Comparison of ENCODE assay signal across 17 mouse cellular contexts in genomic region chr10:83383863-83384262, GRCm38 (mm10). TPM values are rescaled to one million over a fixed set of nuclear protein-coding genes. Genes with fewer than 3 reads are reported as not detected.
DNase-seq lines count a peak whose midpoint lies in the region; ATAC-seq and TF ChIP-seq lines count a peak whose summit lies in the region.
"Had no signal": no experiment of that assay in that cellular context is flagged by ENCODE, and none has a peak within 500 bp of the region (broad histone marks: within the 10 kb centered on the region; RNA-seq: fewer than 3 reads in every experiment).

No protein-coding gene starts in this region.

- no peak for TF ChIP-seq RAD21 in CH12.LX (IDR thresholded peaks at IDR 0.05; ENCODE audit: low read depth, low read length)

- TF ChIP-seq POLR2A in CH12.LX (IDR thresholded peaks at IDR 0.05; ENCODE audit: low read depth, low read length): peak; percentile 46; the same call in 1 of the 2 replicates
- TF ChIP-seq POLR2A in bone marrow, adult 2 months (IDR thresholded peaks at IDR 0.05; ENCODE audit: borderline replicate concordance, control insufficient read depth, low read depth, low read length): 0 out of 2 replicates have a peak, but pooled peaks have one; percentile 23

- no peaks in the 10 kb centered on the region for H3K27me3 ChIP-seq in hindbrain, embryonic 15.5 days
- H3K27me3 ChIP-seq in hindbrain, postnatal 0 days (ENCODE audit: insufficient read depth, low read length): no peaks in the 10 kb centered on the region
- H3K27me3 ChIP-seq in CH12.LX (replicated peaks): no peaks in the 10 kb centered on the region
- no peaks in the 10 kb centered on the region for H3K27me3 ChIP-seq in liver, embryonic 15.5 days
- H3K27me3 ChIP-seq: limb, embryonic 15.5 days had no signal

- H3K4me3 ChIP-seq in hindbrain, embryonic 15.5 days: no peak overlapping the region
- no peak overlapping the region for H3K4me3 ChIP-seq in hindbrain, postnatal 0 days (ENCODE audit: low read length)
- H3K4me3 ChIP-seq in CH12.LX (replicated peaks in 1 of 3; ENCODE audit: low read depth in 2 of 3, low read length in 2 of 3, poor library complexity in 1 of 3): peak overlapping the region; percentile 44 to 62 (median 52)
- peak overlapping the region; percentile 4 for H3K4me3 ChIP-seq in bone marrow, adult 2 months (replicated peaks; ENCODE audit: control insufficient read depth, low read depth, low read length)
- peak overlapping the region; percentile 18; the same call in 1 of the 2 replicates for H3K4me3 ChIP-seq in liver, embryonic 15.5 days (replicated peaks)
- H3K4me3 ChIP-seq: limb, embryonic 15.5 days had no signal

- no peak overlapping the region for H3K4me2 ChIP-seq in hindbrain, embryonic 15.5 days
- H3K4me2 ChIP-seq in hindbrain, postnatal 0 days (ENCODE audit: low read depth, low read length): no peak overlapping the region
- peak overlapping the region; percentile 53 for H3K4me2 ChIP-seq in CH12.LX (ENCODE audit: insufficient read depth, low read depth, poor library complexity, severe bottlenecking)
- peak overlapping the region; percentile 37 for H3K4me2 ChIP-seq in liver, embryonic 15.5 days
- H3K4me2 ChIP-seq: limb, embryonic 15.5 days; midbrain, embryonic 11.5 days had no signal

- TF ChIP-seq EP300 in CH12.LX (IDR thresholded peaks at IDR 0.05; ENCODE audit: low read length): no peak

- no peaks in the 10 kb centered on the region for H3K9me3 ChIP-seq in hindbrain, embryonic 15.5 days
- no peaks in the 10 kb centered on the region for H3K9me3 ChIP-seq in hindbrain, postnatal 0 days (ENCODE audit: low read length)
- peaks cover 28% of the 10 kb centered on the region for H3K9me3 ChIP-seq in CH12.LX (replicated peaks; ENCODE audit: low read length)
- no peaks in the 10 kb centered on the region for H3K9me3 ChIP-seq in liver, embryonic 15.5 days (replicated peaks)
- H3K9me3 ChIP-seq: limb, embryonic 15.5 days had no signal

- H3K27ac ChIP-seq in hindbrain, embryonic 15.5 days (replicated peaks): no peak overlapping the region
- no peak overlapping the region for H3K27ac ChIP-seq in hindbrain, postnatal 0 days
- H3K27ac ChIP-seq in CH12.LX (ENCODE audit: insufficient read depth, low read depth): peak overlapping the region; percentile 91
- H3K27ac ChIP-seq in bone marrow, adult 2 months (ENCODE audit: control insufficient read depth, insufficient read depth, low read depth, low read length, poor library complexity): no peak overlapping the region; the same call in 1 of the 2 replicates
- 0 out of 2 replicates have a peak overlapping the region, but pooled peaks have one; percentile 3 for H3K27ac ChIP-seq in liver, embryonic 15.5 days (replicated peaks)
- H3K27ac ChIP-seq: limb, embryonic 15.5 days had no signal

- H3K79me2 ChIP-seq in CH12.LX (replicated peaks; ENCODE audit: control insufficient read depth, extremely low read depth, insufficient read depth, poor library complexity, severe bottlenecking): no peaks in the 10 kb centered on the region

- H3K36me3 ChIP-seq in hindbrain, embryonic 15.5 days: no peaks in the 10 kb centered on the region
- H3K36me3 ChIP-seq in hindbrain, postnatal 0 days (ENCODE audit: insufficient read depth, low read length): no peaks in the 10 kb centered on the region
- H3K36me3 ChIP-seq in CH12.LX (replicated peaks in 1 of 2; ENCODE audit: control insufficient read depth in 1 of 2, insufficient read depth in 1 of 2, low read length in 1 of 2): peaks cover 15 to 37% of the 10 kb centered on the region in 2 experiments
- H3K36me3 ChIP-seq in liver, embryonic 15.5 days (replicated peaks): no peaks in the 10 kb centered on the region; the same call in 1 of the 2 replicates
- H3K36me3 ChIP-seq: limb, embryonic 15.5 days had no signal

- 0 out of 2 replicates have a peak, but pooled peaks have one; percentile 27 for ATAC-seq in hindbrain, embryonic 15.5 days (ENCODE audit: low FRiP score, low read depth)
- ATAC-seq in hindbrain, postnatal 0 days: no peak
- no peak for ATAC-seq in liver, embryonic 15.5 days (ENCODE audit: insufficient read depth)
- no peak for ATAC-seq in CD4-positive, CD25-positive, alpha-beta regulatory T cell, adult 4 months

- H3K4me1 ChIP-seq in hindbrain, embryonic 15.5 days (replicated peaks): no peaks in the 10 kb centered on the region
- H3K4me1 ChIP-seq in hindbrain, postnatal 0 days (ENCODE audit: insufficient read depth, low read length): no peaks in the 10 kb centered on the region
- H3K4me1 ChIP-seq in CH12.LX (ENCODE audit: control insufficient read depth in 1 of 2, insufficient read depth in 2 of 2): peaks cover 4 to 33% of the 10 kb centered on the region in 2 experiments; a peak in 3 of 4 replicates
- H3K4me1 ChIP-seq in bone marrow, adult 2 months (ENCODE audit: control insufficient read depth, insufficient read depth, low read length): no peaks in the 10 kb centered on the region
- H3K4me1 ChIP-seq in liver, embryonic 15.5 days (replicated peaks): peaks cover 19% of the 10 kb centered on the region

- no peak for TF ChIP-seq CTCF in hindbrain, postnatal 0 days (IDR thresholded peaks at IDR 0.05; ENCODE audit: low read depth)
- TF ChIP-seq CTCF in CH12.LX (conservative IDR thresholded peaks at IDR 0.05 in 1 of 2, IDR thresholded peaks at IDR 0.05 in 1 of 2; ENCODE audit: low read depth in 2 of 2, low read length in 2 of 2): no peak
- TF ChIP-seq CTCF in bone marrow, adult 2 months (IDR thresholded peaks at IDR 0.05; ENCODE audit: control insufficient read depth, insufficient read depth, low read length): no peak

- no peak for DNase-seq in hindbrain, postnatal 0 days (ENCODE audit: low spot score)
- peak; percentile 70 for DNase-seq in CH12.LX (ENCODE audit: extremely low read depth)
- DNase-seq in urinary bladder, postnatal 10 days (ENCODE audit: low spot score): no peak
- DNase-seq in gastrocnemius, adult 8-10 months (ENCODE audit: low spot score in 2 of 2): no peak
- DNase-seq: adrenal gland, adult 2 months; cerebellum, postnatal 14 days; gastrocnemius, postnatal 14 days; kidney, adult 8-10 months; kidney, postnatal 4 days; lung, postnatal 14 days; thymus, adult 18-20 months had no signal

- WGBS in hindbrain, embryonic 15.5 days: 90% methylated on average over 13 of the region's 13 CpGs
- WGBS in hindbrain, postnatal 0 days: 85% methylated on average over 13 of the region's 13 CpGs
- 72% methylated on average over 13 of the region's 13 CpGs for WGBS in bone marrow, adult 2 months
- 85% methylated on average over 13 of the region's 13 CpGs for WGBS in liver, embryonic 15.5 days (ENCODE audit: insufficient replicate concordance)

- in situ Hi-C loops in CH12.LX (cut with MboI; ENCODE audit: low pct_ligation_motif_present, low pct_unique_long_range_greater_than_20kb, low sequenced_read_pairs): no loop called here

- no peak overlapping the region for H3K9ac ChIP-seq in hindbrain, embryonic 15.5 days
- H3K9ac ChIP-seq in hindbrain, postnatal 0 days (replicated peaks; ENCODE audit: low read length): no peak overlapping the region
- H3K9ac ChIP-seq in CH12.LX (ENCODE audit: insufficient read depth, low read depth): peak overlapping the region; percentile 90
- no peak overlapping the region for H3K9ac ChIP-seq in liver, embryonic 15.5 days
- H3K9ac ChIP-seq: limb, embryonic 15.5 days had no signal

- dilution Hi-C loops in CH12.LX (cut with MboI; ENCODE audit: extremely low pct_ligation_motif_present, extremely low pct_unique_long_range_greater_than_20kb, low sequenced_read_pairs): no loop called here

TF ChIP-seq in CH12.LX, 34 proteins besides CTCF, POLR2A, EP300 and RAD21 (continues in another document):
- TF ChIP-seq ZMIZ1 (IDR thresholded peaks at IDR 0.05; ENCODE audit: low read depth, low read length): no peak
- TF ChIP-seq ZKSCAN1 (IDR thresholded peaks at IDR 0.05; ENCODE audit: borderline replicate concordance, low read depth, low read length): no peak
- TF ChIP-seq JUN (IDR thresholded peaks at IDR 0.05; ENCODE audit: insufficient read depth, low read depth, low read length): no peak
- no peak for TF ChIP-seq MEF2A (IDR thresholded peaks at IDR 0.05; ENCODE audit: borderline replicate concordance, low read depth, low read length)
- TF ChIP-seq MXI1 (IDR thresholded peaks at IDR 0.05; ENCODE audit: low read depth, low read length): peak; percentile 89
- no peak for TF ChIP-seq ZNF384 (IDR thresholded peaks at IDR 0.05; ENCODE audit: low read depth, low read length)
- TF ChIP-seq BHLHE40 (IDR thresholded peaks at IDR 0.05; ENCODE audit: low read depth, low read length): no peak; the same call in 1 of the 2 replicates
- TF ChIP-seq UBTF (IDR thresholded peaks at IDR 0.05; ENCODE audit: low read depth, low read length): no peak
- TF ChIP-seq JUND (conservative IDR thresholded peaks at IDR 0.05; ENCODE audit: low read depth, low read length): no peak
- TF ChIP-seq MAX (IDR thresholded peaks at IDR 0.05; ENCODE audit: low read length): peak; percentile 94

RNA-seq across cellular contexts. Expression of gene D10Wsu102e, which starts 23.8 kb away (rescaled TPM):
- 0.80 and 0.85 TPM in 2 replicates for polyA plus RNA-seq in hindbrain, embryonic 15.5 days (2015; fragmentation: Nextera tagmentation; extraction: Ambion mirVana)
- total RNA-seq in hindbrain, postnatal 0 days (2014; rRNA removed): 2.1 and 2.2 TPM in 2 replicates
- polyA plus RNA-seq in hindbrain, postnatal 0 days (2015; fragmentation: Nextera tagmentation; extraction: Ambion mirVana): 0.60 and 0.61 TPM in 2 replicates
- total RNA-seq in CH12.LX (2012; rRNA removed) (1.5 and 1.6 TPM in 2 replicates), CH12.LX (2014; rRNA removed) (0.95 and 1.0 TPM in 2 replicates)
- polyA plus RNA-seq in CH12.LX (2012; ENCODE audit: insufficient read length, low read depth): 1.6 TPM in 2 replicates
- 0.25 and 0.50 TPM in 2 replicates for polyA plus RNA-seq in bone marrow, adult 2 months (2011; ENCODE audit: insufficient read depth, insufficient read length, low replicate concordance, missing spikeins)
- polyA plus RNA-seq in liver, embryonic 15.5 days (2015; fragmentation: Nextera tagmentation; extraction: Ambion mirVana): 0.18 and 0.22 TPM in 2 replicates
- polyA plus RNA-seq in CD4-positive, CD25-positive, alpha-beta regulatory T cell, adult 4 months (2017; shearing (Covaris generic)): 1 to 10 TPM; 1.0 to 1.2 TPM
- 1 to 10 TPM in 1 of 4 experiments, under 1 TPM in 3; 0.67 to 1.2 (median 0.80) TPM for total RNA-seq in gastrocnemius, adult 8-10 months (2022)

RNA-seq across cellular contexts. Expression of gene Slc41a2, which starts 46.2 kb away (rescaled TPM):
- polyA plus RNA-seq in hindbrain, embryonic 15.5 days (2015; fragmentation: Nextera tagmentation; extraction: Ambion mirVana): 10.7 and 12.4 TPM in 2 replicates
- 29.8 and 43.1 TPM in 2 replicates for total RNA-seq in hindbrain, postnatal 0 days (2014; rRNA removed)
- 10.3 and 10.8 TPM in 2 replicates for polyA plus RNA-seq in hindbrain, postnatal 0 days (2015; fragmentation: Nextera tagmentation; extraction: Ambion mirVana)
- total RNA-seq in CH12.LX (2012; rRNA removed): 0.08 and 0.17 TPM in 2 replicates
- total RNA-seq in CH12.LX (2014; rRNA removed): not detected in 2 replicates
- not detected in 2 replicates for polyA plus RNA-seq in CH12.LX (2012; ENCODE audit: insufficient read length, low read depth)
- polyA plus RNA-seq in bone marrow, adult 2 months (2011; ENCODE audit: insufficient read depth, insufficient read length, low replicate concordance, missing spikeins): 2.0 and 3.6 TPM in 2 replicates
- polyA plus RNA-seq in liver, embryonic 15.5 days (2015; fragmentation: Nextera tagmentation; extraction: Ambion mirVana): 0.03 and 0.23 TPM in 2 replicates
- polyA plus RNA-seq in CD4-positive, CD25-positive, alpha-beta regulatory T cell, adult 4 months (2017; shearing (Covaris generic)): 1 to 10 TPM in 1 of 2 experiments, not detected in 1; 2.0 TPM
- under 1 TPM; 0.35 to 0.76 (median 0.36) TPM for total RNA-seq in gastrocnemius, adult 8-10 months (2022)

Comparison
In these comparisons a context has a peak if more than half of its experiments do, and no peak if none do; other contexts are left out.
1. H3K27ac ChIP-seq: peak in CH12.LX (single experiment) and liver, embryonic 15.5 days (single experiment); none in hindbrain, embryonic 15.5 days (single experiment), hindbrain, postnatal 0 days (single experiment) and bone marrow, adult 2 months (single experiment).
2. H3K4me2 ChIP-seq: peak in CH12.LX (single experiment) and liver, embryonic 15.5 days (single experiment); none in hindbrain, embryonic 15.5 days (single experiment) and hindbrain, postnatal 0 days (single experiment).
3. H3K4me3 ChIP-seq: peak in CH12.LX (3 of 3), bone marrow, adult 2 months (single experiment) and liver, embryonic 15.5 days (single experiment); none in hindbrain, embryonic 15.5 days (single experiment) and hindbrain, postnatal 0 days (single experiment).